Mouse (Mus musculus) megakaryocyte-erythroid progenitor cell, adult 5 weeks (primary cell): ENCODE measurements around the gene Elac2. TPM values are rescaled to one million over a fixed set of nuclear protein-coding genes. Genes with fewer than 3 reads are reported as not detected.

Source experiments
- polyA plus RNA-seq: library from polyadenylated mRNA; stranded (reverse); fragments of >175 nt; gene quantifications from 2 replicates; pipeline ENCODE4 v1.2.3, GENCODE M21; 2012

The Elac2 gene
- 31.8 and 34.4 TPM in 2 replicates for polyA plus RNA-seq

GRCm38 (mm10) chr11:64978720-64979488 is at the start of gene Elac2:
TSS of gene Elac2 (plus strand) at chr11:64979038.

Other genes starting within 250 kb of the Elac2 start
- not detected in 2 replicates for gene 1700086D15Rik, start 180.9 kb downstream of the Elac2 start, polyA plus RNA-seq
- gene Arhgap44, start 183.9 kb downstream of the Elac2 start, polyA plus RNA-seq: not detected in 2 replicates